Mouse (Mus musculus) natural killer cell, adult 2 months (primary cell): Measurements from ENCODE around the gene Trim66.

Source experiments
- DNase-seq, 2 experiments: peaks; one replicate each; pipeline ENCODE4 v3.0.0; 2022; ENCODE audit warnings: low spot score in 2 of 2

Trim66 gene

DNA sequence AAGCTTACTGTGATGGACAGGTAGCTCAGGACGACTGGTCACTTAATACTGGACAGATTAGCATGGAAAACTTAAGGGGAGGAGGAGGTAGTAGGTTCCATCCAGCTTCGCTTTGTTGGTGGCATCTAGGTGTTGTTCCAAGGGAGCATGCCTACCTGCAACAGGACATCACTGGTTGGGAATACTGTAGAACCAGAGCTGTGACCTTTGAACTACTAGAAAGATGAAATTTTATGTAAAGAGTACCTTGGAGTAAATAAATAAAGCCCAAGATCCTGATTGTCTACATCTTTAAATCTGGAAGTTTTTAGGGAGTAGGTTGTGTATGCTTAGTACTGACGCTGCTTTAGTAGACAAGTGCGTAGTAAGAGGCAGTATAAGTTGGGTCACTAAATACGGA is 14.2 kb upstream of the Trim66 start:
- DNase-seq: no peak

DNA sequence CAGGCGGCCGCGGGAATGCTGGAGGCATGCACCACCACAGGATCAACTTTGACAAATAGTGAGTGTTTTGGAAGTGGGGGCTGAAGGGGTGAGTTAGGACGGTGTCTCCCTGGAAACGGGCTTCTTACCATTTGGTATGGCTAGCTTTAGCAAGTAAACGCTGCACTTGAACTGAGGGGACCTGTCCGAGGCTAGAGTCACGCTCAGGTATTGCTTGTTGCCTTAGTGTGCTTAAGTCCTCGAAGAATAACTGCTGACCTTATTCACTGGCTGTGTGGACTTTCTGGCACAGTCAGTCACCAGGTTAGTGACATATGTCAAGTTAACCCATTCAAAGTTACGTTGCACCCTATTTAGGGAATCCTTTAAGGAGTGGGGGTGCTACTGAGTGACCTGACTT is 12.0 kb upstream of the Trim66 start:
- no peak for DNase-seq

DNA sequence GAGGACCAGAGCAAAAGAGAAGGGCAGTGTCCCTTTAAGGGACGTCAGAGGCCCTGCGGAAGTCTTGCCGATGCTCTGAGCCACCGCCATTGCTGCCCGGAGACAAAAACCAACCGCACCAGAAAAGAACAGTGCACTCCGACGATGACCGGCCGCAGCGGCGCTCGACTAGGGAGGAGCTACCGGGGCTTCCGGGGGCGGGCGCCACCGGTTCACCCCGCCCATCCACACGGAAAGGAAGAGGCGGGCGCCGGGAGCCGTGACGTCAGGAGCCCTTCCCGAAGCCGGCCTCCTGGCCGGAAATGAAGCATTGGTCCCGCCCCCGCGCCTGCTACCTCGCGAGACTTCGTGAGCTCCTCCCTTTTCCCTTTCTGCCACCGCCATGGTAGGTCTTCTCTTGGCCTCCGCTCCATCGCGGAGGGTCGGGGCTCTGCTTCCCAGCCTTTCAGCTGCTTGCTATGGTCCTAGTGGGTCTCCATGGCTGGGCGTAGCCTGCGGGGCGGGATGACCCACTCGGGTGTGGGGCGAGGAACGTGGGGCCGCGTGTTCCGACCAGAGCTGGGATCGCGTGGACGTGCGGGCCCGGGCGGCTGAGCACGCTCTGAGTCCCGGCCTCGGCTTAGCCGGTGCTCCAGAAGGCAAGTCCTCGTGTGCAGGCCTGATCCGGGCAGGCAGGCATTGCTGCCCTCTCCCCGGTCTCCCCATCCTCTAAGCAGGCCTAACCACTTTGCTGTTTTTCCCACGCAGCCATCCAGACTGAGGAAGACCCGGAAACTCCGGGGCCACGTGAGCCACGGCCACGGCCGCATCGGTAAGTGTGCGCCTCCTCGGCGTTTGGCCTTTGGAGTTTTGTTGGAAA is 11.1 kb upstream of the Trim66 start, which contains the start of gene Rpl27a:
Gene Rpl27a (plus strand): TSS at position 310 of the 859 bp plus-strand sequence.
- DNase-seq: peak; percentile 99

DNA sequence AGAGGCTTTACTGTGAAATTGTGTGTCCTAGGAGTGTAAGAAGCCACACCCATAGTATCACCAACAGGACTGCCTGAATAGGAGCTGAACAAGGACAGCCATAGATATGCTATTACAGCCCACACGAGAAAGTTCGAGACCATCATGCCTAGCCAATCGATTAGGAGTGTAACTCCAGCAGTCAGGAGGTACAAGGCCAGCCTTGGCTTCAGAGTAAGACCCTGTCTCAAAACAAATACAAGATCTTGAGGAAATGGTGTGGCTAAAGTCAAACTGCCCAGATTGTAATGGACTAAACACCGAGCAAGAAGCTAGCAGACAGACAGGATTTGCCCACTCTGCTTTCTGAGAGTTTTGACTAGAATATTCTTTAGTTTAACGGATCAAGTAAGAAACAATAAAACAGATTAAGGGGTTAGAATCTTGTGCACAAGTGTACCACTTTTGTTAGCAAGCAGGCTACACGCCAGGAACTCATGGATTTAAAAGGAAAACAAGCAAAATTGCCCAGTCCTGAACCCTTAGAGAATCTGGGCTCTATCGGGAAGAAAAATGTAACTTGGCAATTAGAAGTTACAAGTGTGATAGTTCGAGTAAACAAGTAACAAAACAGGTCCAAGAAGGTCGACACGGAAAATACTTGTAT is 10.2 kb upstream of the Trim66 start:
- no peak for DNase-seq

DNA sequence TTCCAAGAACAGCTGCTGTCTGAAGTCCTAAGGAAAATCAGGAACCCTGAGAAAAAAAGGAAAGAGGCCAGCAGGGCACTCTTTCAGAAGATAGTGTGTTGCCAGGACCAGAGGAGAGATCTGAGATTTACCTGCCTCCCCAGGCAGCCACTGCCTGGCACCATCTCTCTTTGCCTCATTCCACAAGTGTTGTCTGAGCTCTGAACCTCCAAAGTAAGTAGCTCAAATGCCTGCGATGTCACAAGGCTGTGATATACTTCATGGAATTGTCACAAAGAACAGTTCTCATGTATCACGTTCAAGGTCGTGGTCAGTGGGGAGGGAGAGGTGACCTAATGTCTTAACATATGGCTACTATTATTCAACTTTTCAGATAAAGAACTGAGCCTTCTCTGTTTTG is 8.6 kb upstream of the Trim66 start:
- DNase-seq: no peak

DNA sequence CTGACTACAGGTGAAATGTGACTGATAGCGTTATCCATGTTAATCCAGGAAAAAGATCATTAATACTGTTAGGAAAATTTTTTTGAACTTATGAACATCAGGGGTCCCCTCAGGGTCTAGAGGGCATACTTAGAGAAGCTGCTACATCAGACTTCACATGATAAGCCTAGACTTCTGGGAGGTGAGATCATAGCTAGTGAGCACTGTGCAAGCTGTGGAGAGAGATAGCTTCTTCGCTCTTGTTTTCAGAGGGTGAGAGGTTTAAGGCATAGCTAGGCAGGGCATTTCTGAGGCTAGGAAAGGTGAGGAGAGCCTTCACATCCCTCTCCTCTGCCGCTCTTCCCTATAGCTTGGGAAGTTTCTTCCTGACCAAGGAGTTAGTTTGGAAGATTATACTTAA is 3.9 kb upstream of the Trim66 start:
- DNase-seq: no peak

DNA sequence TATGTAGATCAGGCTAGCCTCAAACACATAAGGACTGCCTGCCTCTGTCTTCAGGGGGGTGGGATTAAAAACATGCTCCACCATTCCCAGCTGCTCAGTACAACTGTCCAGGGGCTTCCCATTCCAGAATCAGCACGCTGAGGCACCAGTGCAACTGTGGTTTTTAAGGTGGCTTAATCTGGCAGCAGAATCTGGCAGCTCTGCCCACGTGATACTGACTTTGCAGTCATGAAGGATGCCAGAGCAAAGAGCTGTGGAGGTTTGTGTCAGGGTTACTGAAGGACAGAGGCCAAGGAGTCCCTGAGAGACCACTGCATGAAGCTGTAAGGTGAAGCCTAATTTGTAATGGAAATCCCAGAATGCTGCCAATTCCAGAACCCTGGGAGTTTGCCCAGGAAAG is 2.9 kb upstream of the Trim66 start:
- peak in 1 of 2 experiments; percentile 24 for DNase-seq

DNA sequence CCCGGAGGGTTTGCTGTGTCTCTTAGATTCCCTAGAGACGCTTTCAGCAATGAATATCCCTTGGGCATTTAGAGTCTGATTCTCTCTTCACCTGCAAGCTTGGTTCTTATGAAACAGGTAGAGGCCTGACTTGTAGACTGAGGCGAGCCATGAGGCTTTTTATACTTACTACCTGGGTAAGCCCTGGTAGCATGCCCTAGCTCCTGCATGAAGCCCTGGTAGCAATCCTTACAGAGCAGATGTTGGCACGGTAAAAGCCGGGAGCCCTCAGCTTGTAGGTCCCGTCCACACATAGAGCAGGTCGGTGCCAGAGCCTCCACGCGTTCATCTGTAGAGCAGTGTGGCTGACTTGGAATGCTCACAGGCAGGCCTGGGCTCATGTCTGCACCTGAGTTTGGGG is 362 bp downstream of the Trim66 start:
- no peak for DNase-seq

DNA sequence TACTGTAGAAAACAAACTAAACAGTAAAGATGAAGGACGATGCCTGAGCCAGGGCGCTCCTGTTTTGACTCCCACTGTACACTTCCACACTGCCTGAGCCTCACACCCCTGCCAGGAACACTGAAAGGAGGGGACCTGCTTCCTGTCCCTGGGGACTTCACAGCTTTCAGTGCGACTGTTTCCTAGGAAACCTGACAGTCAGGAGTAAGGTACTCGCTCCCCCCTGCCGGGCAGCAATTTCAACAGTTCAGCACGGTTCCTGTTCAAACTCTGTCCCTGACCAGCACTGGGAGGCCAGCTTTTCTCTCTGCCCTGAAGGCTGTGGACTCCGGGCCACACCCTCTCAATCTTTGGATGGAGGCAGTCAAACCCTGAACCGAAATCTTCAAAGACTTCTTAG is 815 bp downstream of the Trim66 start:
- DNase-seq: no peak

DNA sequence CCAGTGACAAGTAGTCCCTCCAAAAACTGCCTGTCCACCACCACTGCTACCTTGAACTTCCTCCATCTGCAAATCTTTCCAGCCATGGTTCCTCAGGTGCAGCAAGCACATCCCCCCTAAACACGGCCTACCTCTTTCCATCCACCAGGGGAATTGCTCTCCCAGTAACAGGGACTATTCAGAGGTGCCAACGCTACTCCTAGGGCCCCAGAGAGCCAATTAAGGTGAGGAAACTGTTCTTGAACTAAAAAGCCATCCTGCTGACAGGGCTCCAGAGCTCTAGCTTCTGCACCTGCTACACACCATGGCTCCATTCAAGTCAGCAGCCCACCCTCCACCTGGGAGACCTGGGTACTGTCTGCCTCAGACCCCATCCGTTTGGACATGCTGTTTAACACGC is 10.4 kb downstream of the Trim66 start:
- no peak for DNase-seq

DNA sequence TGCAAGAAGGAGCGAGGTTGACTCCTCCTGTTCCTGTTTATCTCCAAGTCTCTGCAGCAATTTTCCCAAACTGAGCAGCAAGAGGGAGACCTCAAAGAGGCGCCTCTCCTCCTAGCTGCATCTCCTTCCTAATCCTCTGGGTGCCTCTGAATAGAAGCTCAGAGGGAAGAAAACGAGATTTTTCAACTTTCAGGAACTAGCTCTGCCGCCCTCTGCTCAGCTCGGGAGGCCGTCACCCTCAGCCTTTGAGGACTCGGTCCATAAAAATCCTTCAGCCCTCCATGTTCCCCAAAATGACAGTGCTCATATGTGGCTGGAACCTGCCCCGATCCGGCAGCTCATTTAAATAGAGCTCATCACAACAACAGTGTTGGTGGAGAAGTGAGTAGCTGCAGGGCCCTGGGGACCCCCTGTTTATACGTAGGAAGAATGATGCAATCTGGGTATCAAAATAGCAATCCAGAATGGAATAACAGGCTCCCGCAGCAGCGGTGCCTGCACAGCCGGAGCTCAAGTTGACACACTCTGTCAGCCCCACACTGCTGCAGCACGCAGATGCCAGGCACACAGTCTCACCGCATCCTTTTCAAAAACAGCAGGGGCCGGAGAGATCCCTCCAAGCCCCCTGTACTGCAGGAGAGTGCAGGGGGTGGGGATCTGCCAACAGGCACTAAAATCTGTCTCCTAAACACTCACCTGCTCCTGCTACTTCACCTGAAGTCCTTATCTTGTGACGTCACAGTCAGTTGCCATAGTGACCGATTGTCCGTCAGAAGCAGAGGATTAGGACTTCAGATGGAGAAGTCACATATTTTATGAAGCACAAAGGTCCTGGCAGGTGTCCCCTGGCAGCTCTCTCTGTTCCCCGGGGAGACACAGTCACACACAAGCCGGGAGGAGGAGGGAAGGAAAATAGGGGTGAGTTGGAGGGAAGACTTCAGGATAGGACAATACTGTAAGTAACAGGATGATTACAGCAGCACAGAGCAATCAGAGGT is 14.3 kb downstream of the Trim66 start:
- DNase-seq: no peak

DNA sequence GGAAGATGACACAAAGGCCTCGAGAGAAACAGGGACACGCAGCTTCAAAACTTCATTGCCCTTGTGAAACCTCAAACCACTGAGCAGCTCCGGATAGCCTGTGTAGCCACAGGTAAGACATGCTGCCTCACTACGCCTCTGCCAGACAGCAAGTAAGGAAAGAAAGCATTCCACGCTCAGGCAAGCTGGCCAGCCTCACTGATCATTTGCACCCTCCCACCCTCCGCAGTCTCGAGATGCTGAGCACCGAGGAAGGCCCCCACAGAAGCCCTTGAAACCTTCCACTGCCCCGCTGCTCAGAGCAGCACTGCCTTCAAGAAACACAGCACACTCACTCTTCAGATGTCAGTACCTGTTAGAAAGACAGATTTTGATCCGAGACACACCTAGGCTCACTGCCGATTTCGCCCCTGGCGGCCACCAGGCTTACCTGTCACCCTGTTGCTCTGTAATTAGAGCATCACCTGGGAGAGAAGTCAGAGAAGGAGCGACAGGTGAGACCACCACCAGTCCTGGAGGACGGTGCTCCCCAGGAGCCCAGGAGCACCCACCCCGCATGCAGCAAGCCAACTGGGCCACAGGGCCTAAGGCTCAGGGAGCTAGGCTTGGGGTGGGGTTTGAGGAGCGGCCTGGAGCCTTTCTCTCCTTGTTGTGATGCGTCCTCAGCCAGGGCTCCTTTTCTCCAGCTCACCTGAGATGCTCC is 15.2 kb downstream of the Trim66 start:
- DNase-seq: no peak

DNA sequence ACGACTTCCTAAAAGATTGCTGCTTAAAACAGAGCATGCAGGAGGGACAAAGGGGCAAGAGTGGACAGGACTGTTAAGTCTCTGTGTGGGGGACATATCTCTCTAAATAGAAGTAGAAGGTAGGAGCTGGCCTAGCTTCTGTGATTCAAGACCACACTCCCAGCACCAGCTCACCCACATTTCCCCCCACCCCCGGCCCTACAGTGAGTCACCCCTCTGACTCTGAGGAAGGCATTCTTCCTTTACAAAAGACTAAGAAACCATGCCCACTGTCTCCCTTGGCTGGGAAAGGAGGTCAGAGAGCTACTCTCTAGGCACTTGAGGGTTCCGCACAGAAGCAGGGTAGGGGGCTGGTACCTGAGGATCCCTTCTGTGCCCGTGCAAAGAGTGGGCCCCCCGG is 23.7 kb downstream of the Trim66 start:
- no peak for DNase-seq

DNA sequence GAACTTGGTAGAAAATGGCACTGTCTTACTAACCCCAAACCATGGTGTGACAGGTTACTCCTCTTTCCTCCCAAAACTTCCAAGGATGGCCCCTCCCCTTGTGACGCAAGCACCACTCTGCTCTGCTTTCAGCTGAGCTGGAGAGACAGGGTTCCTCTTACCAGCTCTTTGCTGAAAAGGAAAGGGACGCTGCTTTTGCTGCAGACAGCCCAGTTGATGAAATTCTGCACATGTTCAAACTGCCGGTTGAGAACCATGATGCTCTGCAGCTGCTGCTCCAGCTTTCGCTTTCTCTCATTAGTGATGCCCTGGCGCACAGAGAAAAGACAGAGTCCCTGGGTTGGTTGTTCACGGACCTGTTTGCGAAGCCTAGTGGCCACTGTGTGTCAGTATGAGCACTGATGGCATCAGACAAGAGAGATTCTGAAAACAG is 27.2 kb downstream of the Trim66 start:
- DNase-seq: peak; percentile 7 to 8

DNA sequence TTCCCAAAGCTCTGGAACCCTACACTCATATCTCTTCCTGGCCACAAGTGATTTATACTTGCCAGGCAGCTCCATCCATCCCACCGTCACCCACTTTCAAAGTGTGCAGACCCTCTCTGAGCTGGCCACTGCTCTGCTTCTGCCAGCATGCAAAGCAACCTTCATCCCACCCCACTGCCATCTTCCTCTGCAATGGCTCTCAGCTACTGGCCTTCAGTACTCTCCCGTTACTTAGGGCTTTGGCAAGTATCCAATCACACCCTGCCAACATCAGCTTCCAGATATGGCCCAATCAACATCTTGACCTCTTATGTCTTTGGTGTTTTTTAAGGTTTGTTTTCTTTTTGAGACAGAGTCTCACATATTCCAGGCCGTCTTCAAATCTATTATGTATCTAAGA is 30.0 kb downstream of the Trim66 start:
- no peak for DNase-seq

DNA sequence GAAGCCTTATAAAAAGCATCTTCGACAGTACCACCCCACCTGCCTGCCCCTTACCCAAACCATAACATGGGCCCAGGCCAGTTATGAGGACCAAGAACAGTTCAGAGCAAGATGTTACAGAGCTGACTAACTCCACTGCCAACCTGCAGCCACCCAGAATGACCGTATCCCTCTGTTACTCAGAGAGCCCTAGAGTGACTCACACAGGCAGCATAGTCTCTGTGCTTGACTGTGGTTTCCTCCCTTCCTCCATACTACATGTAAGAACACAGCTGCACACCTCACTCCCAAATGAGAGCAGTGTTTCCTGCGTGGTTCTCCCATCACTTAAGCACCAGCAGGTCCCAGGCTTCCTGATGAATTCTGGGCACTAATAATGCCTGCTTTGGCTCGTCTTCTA is 37.2 kb downstream of the Trim66 start:
- DNase-seq: no peak

DNA sequence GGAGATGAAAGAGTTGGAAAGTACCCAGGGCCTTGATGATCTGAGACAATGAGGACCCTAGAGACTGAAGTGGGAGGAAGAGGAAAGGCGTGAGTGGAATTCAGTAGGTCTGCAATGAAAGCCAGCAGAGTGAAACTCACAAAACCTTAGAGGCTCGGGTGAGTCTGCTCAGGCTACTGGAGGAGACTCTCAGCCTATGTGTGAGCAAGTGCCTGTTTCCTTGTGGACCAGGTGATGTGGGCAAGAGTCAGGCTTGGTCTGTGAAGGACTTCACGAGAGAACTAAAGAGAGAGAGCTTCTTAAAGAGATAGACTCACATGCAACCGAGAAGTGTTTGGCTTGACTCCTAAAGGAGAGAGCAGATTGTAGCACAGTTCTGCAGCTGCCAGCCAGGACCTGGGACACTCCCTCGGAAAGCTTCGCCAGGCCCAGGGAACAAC is 39.7 kb downstream of the Trim66 start:
- DNase-seq: no peak

DNA sequence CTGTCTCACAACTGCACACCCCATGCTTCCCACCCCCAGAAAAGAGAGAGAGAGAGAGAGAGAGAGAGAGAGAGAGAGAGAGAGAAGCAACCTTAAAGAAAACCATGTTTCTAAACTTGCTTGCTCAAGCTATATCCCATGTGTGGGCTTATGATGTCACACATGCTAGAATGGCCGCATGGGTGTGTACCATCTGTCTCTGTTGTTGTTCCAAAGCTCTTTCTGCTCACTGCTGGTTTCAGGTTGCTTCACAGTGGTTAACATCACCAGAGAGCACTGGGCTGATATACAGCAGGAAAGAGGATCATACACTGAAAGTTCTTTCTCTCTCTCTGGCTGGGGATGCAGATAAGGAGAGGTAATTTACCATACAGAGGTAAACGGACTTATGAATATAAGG is 40.3 kb downstream of the Trim66 start:
- no peak for DNase-seq

DNA sequence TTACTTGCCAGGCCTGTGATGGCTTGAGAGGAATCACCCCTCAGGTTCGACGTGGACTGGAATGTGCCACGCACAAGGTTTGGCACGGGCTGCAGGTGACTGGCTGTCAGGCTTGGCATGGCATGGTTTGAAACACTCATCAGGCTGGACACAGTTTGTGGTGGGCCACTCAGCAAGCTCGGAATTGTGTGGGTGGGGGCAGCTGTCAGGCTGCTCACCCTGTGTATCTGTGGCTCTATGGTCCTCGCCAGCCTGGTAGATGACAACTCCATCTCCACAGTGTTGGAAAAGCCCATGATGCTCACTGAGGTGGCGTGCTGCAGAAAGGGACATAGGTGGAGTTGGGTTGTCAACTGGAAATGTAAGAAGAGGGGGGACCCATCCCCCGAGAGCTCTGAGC is 47.2 kb downstream of the Trim66 start:
- no peak for DNase-seq

DNA sequence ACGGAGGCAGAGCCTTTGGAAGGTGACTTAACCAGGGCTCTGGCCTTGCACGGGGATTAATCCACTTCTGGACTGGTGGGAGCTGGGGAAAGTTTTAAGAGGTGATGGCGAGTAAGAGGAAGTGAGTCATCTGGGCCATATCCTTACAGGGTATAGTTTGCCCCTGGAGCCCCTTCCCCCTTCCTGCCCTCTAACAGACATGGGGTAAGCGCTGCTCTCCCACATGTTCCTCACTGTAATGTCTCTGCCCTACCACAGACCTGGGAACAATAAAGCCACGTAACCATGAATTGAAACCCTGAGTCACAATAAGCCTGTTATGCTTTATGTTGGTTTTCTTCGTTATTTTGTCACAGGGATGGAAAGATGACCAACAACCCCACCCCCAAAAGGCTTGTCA is 51.4 kb downstream of the Trim66 start:
- no peak for DNase-seq

DNA sequence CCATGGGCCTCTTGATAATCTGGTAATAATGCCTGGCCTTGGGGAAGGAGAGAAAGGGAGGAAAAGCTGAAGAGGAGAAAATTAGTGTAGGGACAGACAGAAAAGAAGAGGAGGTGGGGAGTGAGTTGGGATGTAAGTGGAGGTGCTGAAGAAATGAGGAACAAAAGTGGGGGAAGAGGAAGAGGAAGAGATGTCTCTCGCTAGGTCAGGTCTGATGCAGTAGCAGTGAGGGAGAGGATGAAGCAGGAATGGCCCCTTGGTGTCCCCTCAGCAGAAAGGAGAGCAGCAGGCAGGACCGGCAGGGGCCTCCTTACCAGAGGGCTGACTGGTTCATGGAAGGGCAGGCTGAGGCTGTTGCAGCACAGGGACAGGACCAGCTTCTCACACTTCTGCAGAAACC is 52.2 kb downstream of the Trim66 start:
- no peak for DNase-seq
